Mouse (Mus musculus): ENCODE data around the gene Mab21l3. TPM values are rescaled to one million over a fixed set of nuclear protein-coding genes. Genes with fewer than 3 reads are reported as not detected.
A peak's percentile ranks its signal among the peaks of the same experiment; 100 is the strongest.

Mab21l3 gene
- polyA plus RNA-seq, 1 experiment from 2014 or later: 0.09 TPM

DNA sequence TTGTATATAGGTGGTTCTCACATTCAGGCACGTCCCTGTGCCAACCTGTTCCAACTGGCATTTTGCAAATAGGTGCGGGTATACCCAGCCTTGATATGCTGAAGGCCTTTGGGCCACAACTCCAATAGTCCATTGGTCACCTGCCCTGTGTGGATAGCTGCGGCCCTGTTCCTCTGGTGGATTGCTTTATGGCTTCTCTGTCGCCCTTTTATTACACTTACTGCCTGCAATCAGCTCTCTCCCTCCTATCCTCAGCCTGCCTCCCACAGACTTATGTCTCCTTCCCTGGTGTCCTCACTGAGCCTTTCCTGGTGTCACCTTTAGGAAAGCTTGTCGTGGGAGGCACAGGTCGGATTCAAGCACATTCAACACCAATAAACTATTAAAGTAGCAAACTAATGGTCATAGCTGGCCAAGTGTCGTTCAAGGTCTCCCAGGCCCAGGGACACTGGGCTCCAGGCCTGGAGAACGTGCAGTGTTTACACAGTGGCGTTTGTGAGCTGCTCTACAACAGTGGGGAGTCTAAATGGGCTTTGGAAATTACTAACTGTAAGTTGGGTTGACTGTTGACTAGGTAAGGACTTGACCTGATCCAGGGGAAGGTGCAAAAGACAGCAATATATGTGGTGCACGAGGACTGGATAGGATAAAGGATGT, 63.9 kb downstream of the Mab21l3 start:
- WGBS: 88% methylated on average over 10 of the region's 10 CpGs
- Histone ChIP-seq H3K4me3 (ENCODE audit: low read depth, low read length) (no peak overlapping the region), H3K27me3 (ENCODE audit: control insufficient read depth, insufficient read depth, low read depth, low read length) (no peaks in the 10 kb centered on the region), H3K4me1 (ENCODE audit: control insufficient read depth, insufficient read depth, low read length) (0 out of 2 replicates have a peak, but pooled peaks cover 5% of the 10 kb centered on the region), H3K36me3 (ENCODE audit: control insufficient read depth, insufficient read depth, low read length) (no peaks in the 10 kb centered on the region), H3K4me2 (ENCODE audit: low read length) (no peak overlapping the region), H3K9ac (ENCODE audit: low read depth, low read length) (no peak overlapping the region), H3K27ac (ENCODE audit: low read length) (no peak overlapping the region), H3K9me3 (replicated peaks; ENCODE audit: control insufficient read depth, low read length, poor library complexity, severe bottlenecking) (no peaks in the 10 kb centered on the region)
- no peak for ATAC-seq

DNA sequence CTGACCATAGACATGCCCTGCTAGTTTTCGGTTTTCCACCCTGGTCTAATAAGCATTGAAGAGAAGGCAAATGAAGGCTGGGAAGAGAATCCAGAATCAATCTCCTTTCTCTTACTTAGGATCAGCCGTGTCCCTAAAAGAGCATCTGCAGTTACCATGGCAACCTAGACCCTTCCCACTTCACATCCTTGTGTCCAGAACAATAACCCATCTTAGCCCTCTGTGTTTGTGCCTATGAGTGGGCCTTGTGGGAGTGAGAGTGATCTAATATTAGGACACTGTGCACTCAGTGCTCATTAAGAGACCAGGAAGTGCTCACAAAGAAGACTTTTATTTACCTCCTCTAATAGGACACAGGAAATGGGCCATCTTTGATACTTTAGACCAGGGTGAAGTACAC, 65.0 kb downstream of the Mab21l3 start:
- Histone ChIP-seq H3K9ac (ENCODE audit: low read depth, low read length) (no peak overlapping the region), H3K9me3 (replicated peaks; ENCODE audit: control insufficient read depth, low read length, poor library complexity, severe bottlenecking) (no peaks in the 10 kb centered on the region), H3K27me3 (ENCODE audit: control insufficient read depth, insufficient read depth, low read depth, low read length) (no peaks in the 10 kb centered on the region), H3K4me1 (ENCODE audit: control insufficient read depth, insufficient read depth, low read length) (0 out of 2 replicates have a peak, but pooled peaks cover 5% of the 10 kb centered on the region), H3K4me2 (ENCODE audit: low read length) (no peak overlapping the region), H3K4me3 (ENCODE audit: low read depth, low read length) (no peak overlapping the region), H3K27ac (ENCODE audit: low read length) (no peak overlapping the region), H3K36me3 (ENCODE audit: control insufficient read depth, insufficient read depth, low read length) (no peaks in the 10 kb centered on the region)
- 34% methylated on average over 2 of the region's 2 CpGs for WGBS
- peak; percentile 51; the same call in 1 of the 2 replicates for ATAC-seq

DNA sequence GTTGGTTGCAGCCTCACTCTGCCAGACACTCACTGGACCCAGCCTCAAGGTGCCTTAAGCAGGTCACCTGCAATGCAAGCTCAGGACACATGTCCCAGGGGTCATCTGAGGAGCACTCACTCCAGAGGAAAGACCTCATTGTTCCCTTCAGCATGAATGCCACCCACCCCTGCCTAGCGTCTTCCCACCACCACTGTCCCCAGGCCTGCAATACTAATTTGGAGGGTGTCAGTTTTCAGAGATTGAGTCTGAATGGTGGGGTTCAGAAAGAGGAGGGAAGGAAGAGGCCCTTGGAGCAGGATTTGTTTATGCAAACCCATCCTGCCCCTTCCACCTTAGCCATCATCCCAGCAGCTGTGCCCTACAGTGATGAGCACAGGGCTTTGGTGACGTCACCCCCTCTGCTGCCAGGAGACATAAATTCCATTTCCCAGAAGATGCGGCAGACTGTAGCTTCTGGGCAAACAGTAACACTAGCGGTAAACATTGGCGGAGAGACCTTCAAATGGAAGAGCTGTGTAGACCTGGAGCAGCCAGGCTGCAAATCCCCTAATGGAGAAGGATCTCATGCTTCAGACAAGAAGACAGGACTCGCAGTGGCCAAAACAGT, 67.8 kb downstream of the Mab21l3 start:
- no peak overlapping the region for H3K4me3 ChIP-seq (ENCODE audit: low read depth, low read length)
- no peak overlapping the region for H3K4me2 ChIP-seq (ENCODE audit: low read length)
- H3K36me3 ChIP-seq (ENCODE audit: control insufficient read depth, insufficient read depth, low read length): no peaks in the 10 kb centered on the region
- ATAC-seq: 0 out of 2 replicates have a peak, but pooled peaks have one; percentile 43
- no peak overlapping the region for H3K27ac ChIP-seq (ENCODE audit: low read length)
- no peaks in the 10 kb centered on the region for H3K27me3 ChIP-seq (ENCODE audit: control insufficient read depth, insufficient read depth, low read depth, low read length)
- H3K4me1 ChIP-seq (ENCODE audit: control insufficient read depth, insufficient read depth, low read length): 0 out of 2 replicates have a peak, but pooled peaks cover 5% of the 10 kb centered on the region
- H3K9me3 ChIP-seq (replicated peaks; ENCODE audit: control insufficient read depth, low read length, poor library complexity, severe bottlenecking): no peaks in the 10 kb centered on the region
- 45% methylated on average over 6 of the region's 6 CpGs for WGBS
- no peak overlapping the region for H3K9ac ChIP-seq (ENCODE audit: low read depth, low read length)

DNA sequence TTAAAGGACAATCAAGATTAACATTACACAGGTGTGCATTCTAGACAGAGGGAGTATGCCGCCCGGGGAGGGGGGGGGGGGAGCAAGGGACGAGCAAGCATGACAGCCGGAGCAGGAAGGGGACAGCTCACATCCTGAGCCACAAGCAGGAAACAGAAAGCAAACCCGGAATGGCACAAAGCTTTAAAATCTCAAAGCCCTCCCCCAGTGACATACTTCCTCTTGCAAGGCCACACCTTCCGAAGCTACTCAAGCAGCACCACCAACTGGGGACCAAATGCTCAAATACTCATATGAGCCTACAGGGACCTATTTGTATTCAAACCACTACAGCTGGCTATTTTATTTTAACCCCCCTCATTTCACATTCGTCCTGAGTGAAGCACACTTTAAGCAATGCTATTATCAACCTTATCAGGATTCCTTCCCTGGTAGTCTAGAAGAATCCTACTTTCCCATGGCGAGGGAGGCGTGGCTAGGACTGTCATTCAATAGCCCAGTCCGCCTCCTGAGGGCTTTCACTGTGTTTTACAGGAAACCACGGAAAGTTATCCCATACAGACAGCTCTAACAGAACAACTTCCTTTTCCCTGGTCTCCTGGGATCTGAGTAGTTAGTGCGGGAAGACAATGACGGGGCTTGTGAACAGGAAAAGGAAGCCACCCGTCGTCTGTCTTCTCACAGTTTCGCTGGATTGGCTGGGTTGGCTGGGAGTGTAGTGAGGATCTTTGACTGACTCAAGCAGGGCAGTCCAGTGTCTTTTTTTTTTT, 69.7 kb downstream of the Mab21l3 start:
- H3K27me3 ChIP-seq (ENCODE audit: control insufficient read depth, insufficient read depth, low read depth, low read length): no peaks in the 10 kb centered on the region
- WGBS: 75% methylated on average over 16 of the region's 16 CpGs
- no peak overlapping the region for H3K4me2 ChIP-seq (ENCODE audit: low read length)
- ATAC-seq: no peak
- no peak overlapping the region for H3K9ac ChIP-seq (ENCODE audit: low read depth, low read length)
- H3K36me3 ChIP-seq (ENCODE audit: control insufficient read depth, insufficient read depth, low read length): no peaks in the 10 kb centered on the region
- no peak overlapping the region for H3K27ac ChIP-seq (ENCODE audit: low read length)
- no peaks in the 10 kb centered on the region for H3K9me3 ChIP-seq (replicated peaks; ENCODE audit: control insufficient read depth, low read length, poor library complexity, severe bottlenecking)
- no peak overlapping the region for H3K4me3 ChIP-seq (ENCODE audit: low read depth, low read length)
- 0 out of 2 replicates have a peak, but pooled peaks cover 5% of the 10 kb centered on the region for H3K4me1 ChIP-seq (ENCODE audit: control insufficient read depth, insufficient read depth, low read length)

DNA sequence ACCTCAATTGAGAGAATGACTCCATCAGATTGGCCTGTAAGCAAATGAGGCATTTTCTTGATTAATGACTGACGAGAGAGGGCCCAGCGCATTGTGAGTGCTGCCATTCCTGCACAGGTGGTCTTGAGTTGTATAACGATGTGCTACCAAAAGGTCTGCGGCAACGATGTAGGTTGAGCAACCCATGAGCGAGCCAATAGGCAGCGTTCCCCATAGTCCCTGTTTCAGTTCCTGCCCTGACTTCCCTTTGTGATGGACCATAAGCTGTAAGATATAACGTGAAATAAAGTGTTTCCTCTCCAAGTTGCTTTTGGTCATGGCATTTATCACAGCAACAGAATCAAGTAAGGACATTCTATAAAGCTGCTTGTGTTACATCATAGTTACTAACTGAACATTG, 73.0 kb downstream of the Mab21l3 start:
- 94% methylated on average over 8 of the region's 8 CpGs for WGBS
- ATAC-seq: no peak

DNA sequence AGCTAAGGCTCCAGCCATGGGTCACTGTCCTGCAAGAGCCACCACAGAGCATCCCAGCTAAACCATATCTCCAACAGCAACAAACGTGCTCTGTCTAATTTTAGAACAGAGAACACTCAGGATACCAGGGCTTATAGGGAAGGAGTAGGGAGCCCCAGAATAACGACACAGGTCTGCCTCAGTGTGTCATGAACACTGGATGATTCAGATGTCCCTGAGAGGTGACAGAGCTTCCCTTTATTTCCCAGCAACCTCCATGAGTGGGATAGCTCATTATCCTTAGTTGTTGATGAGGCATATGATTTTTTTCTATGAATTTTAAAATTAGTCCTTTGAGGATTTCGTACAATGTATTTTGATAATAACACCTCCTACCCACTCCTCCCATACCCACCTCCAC, 78.2 kb downstream of the Mab21l3 start:
- no peaks in the 10 kb centered on the region for H3K36me3 ChIP-seq (ENCODE audit: control insufficient read depth, insufficient read depth, low read length)
- H3K27ac ChIP-seq (ENCODE audit: low read length): no peak overlapping the region
- no peak overlapping the region for H3K4me2 ChIP-seq (ENCODE audit: low read length)
- H3K4me1 ChIP-seq (ENCODE audit: control insufficient read depth, insufficient read depth, low read length): no peaks in the 10 kb centered on the region
- H3K4me3 ChIP-seq (ENCODE audit: low read depth, low read length): no peak overlapping the region
- H3K27me3 ChIP-seq (ENCODE audit: control insufficient read depth, insufficient read depth, low read depth, low read length): no peaks in the 10 kb centered on the region
- WGBS: 77% methylated on average over 3 of the region's 3 CpGs
- peaks cover 9% of the 10 kb centered on the region; the same call in 1 of the 2 replicates for H3K9me3 ChIP-seq (replicated peaks; ENCODE audit: control insufficient read depth, low read length, poor library complexity, severe bottlenecking)
- ATAC-seq: no peak
- no peak overlapping the region for H3K9ac ChIP-seq (ENCODE audit: low read depth, low read length)

More for the DNA sequence above, 73.0 kb downstream of the Mab21l3 start:
- Histone ChIP-seq H3K4me2 (ENCODE audit: low read length) (no peak overlapping the region), H3K4me1 (ENCODE audit: control insufficient read depth, insufficient read depth, low read length) (no peaks in the 10 kb centered on the region), H3K27me3 (ENCODE audit: control insufficient read depth, insufficient read depth, low read depth, low read length) (no peaks in the 10 kb centered on the region), H3K9me3 (replicated peaks; ENCODE audit: control insufficient read depth, low read length, poor library complexity, severe bottlenecking) (no peaks in the 10 kb centered on the region), H3K36me3 (ENCODE audit: control insufficient read depth, insufficient read depth, low read length) (no peaks in the 10 kb centered on the region), H3K9ac (ENCODE audit: low read depth, low read length) (no peak overlapping the region), H3K27ac (ENCODE audit: low read length) (no peak overlapping the region), H3K4me3 (ENCODE audit: low read depth, low read length) (no peak overlapping the region)

DNA sequence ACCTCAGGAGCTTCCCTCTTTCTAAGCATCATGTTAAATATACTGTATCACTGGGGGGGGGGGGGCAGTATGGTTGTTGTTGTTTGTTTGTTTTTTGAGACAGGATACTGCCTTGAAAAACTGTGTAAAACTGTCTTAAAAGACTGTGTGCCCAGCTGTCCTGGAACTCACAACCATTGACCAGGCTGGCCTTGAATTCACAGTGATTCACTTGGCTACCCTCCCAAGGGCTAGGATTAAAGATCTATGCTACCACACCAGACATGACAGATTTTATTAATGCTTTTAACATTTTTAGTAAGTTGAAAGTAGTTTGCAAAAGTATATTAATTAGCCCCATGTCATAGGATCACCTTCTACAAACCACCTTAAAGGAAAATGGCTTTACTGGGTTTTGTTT, 85.2 kb downstream of the Mab21l3 start:
- Histone ChIP-seq H3K36me3 (ENCODE audit: control insufficient read depth, insufficient read depth, low read length) (no peaks in the 10 kb centered on the region), H3K4me1 (ENCODE audit: control insufficient read depth, insufficient read depth, low read length) (no peaks in the 10 kb centered on the region), H3K9ac (ENCODE audit: low read depth, low read length) (no peak overlapping the region), H3K4me2 (ENCODE audit: low read length) (no peak overlapping the region), H3K27me3 (ENCODE audit: control insufficient read depth, insufficient read depth, low read depth, low read length) (no peaks in the 10 kb centered on the region), H3K4me3 (ENCODE audit: low read depth, low read length) (no peak overlapping the region), H3K27ac (ENCODE audit: low read length) (no peak overlapping the region), H3K9me3 (replicated peaks; ENCODE audit: control insufficient read depth, low read length, poor library complexity, severe bottlenecking) (peaks cover 6% of the 10 kb centered on the region; the same call in 1 of the 2 replicates)
- ATAC-seq: no peak

All from midbrain, embryonic 16.5 days (tissue).